Mouse (Mus musculus): ENCODE data around the gene Taar2. TPM values are rescaled to one million over a fixed set of nuclear protein-coding genes. Genes with fewer than 3 reads are reported as not detected.
A peak's percentile ranks its signal among the peaks of the same experiment; 100 is the strongest.

Gene Taar2
- polyA plus RNA-seq, 1 experiment from 2014 or later = not detected

DNA sequence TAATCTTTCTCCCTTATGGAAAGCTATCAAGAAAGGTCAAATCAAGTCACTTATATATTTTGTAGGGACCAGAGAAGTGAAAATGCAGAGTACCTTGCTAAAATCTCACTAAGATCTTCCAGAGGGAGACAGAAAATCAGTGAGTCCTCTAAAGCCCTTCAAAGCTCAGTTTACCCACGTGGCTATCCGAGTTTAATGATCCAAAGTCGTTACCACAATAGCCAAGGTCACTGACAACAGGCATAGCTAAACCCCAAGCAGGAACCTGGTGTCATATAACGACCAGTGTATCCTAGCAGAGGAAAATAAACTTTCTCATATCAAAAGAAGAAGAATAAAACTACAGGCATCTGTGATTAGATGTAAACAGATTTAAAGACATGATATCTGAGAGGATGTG lies 759 bp upstream of the Taar2 start:
- H3K4me3 ChIP-seq (replicated peaks; ENCODE audit: low read length) = no peak overlapping the region
- ATAC-seq = no peak
- H3K4me2 ChIP-seq (ENCODE audit: low read length) = no peak overlapping the region
- no peaks in the 10 kb centered on the region for H3K27me3 ChIP-seq (replicated peaks; ENCODE audit: control insufficient read depth, insufficient read depth, low read length)
- no peak overlapping the region for H3K27ac ChIP-seq (ENCODE audit: low read length)
- no peak overlapping the region for H3K9ac ChIP-seq (replicated peaks; ENCODE audit: low read depth, low read length)
- no peaks in the 10 kb centered on the region for H3K36me3 ChIP-seq (ENCODE audit: control insufficient read depth, insufficient read depth)
- no peaks in the 10 kb centered on the region for H3K9me3 ChIP-seq (ENCODE audit: control insufficient read depth, low read length)
- no peaks in the 10 kb centered on the region for H3K4me1 ChIP-seq (replicated peaks; ENCODE audit: control insufficient read depth, insufficient read depth, low read length)
- WGBS = 37% methylated on average over 4 of the region's 4 CpGs

DNA sequence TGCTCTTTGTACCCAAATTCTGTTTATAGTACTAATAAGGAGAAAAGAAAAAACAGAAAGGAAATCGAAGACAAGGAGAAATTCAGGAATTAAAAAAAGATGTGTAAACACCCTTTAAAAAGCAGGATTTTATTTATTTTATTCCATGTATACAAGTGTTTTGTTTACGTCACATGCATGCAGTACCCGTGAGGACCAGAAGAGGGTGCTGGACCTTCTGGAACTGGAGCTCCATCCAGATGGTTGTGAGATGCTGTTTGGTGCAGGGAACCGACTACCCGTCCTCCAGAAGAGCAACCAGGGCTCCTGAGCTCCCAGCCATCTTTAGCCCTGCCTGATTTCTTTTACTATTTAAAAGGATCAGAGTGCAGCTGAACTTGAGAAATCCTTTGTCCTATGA lies 4.1 kb downstream of the Taar2 start:
- WGBS = 76% methylated on average over 5 of the region's 5 CpGs
- Histone ChIP-seq H3K9me3 (ENCODE audit: control insufficient read depth, low read length) (no peaks in the 10 kb centered on the region), H3K4me2 (ENCODE audit: low read length) (no peak overlapping the region), H3K4me3 (replicated peaks; ENCODE audit: low read length) (no peak overlapping the region), H3K9ac (replicated peaks; ENCODE audit: low read depth, low read length) (no peak overlapping the region), H3K4me1 (replicated peaks; ENCODE audit: control insufficient read depth, insufficient read depth, low read length) (no peaks in the 10 kb centered on the region), H3K36me3 (ENCODE audit: control insufficient read depth, insufficient read depth) (no peaks in the 10 kb centered on the region), H3K27me3 (replicated peaks; ENCODE audit: control insufficient read depth, insufficient read depth, low read length) (no peaks in the 10 kb centered on the region), H3K27ac (ENCODE audit: low read length) (no peak overlapping the region)
- ATAC-seq = no peak

DNA sequence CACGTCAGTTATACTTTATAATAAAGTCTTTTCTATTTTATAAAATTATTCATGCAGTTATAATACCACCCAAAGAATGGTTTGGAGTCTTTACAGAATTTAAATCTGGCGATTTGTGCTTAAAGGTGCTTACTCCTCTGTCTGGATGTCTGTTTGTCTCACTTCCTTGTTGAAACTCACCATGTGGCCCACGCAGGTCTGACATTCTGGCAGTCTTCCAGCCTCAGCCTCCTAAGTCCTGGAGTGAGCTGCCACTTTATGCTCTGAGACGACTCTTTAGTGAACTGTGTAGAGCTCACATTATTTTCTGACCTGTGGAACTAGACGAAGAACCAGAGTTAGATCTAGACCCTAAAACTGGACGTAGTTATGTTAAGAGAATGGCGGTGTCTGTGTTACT lies 9.7 kb downstream of the Taar2 start:
- Histone ChIP-seq H3K4me2 (ENCODE audit: low read length) (no peak overlapping the region), H3K36me3 (ENCODE audit: control insufficient read depth, insufficient read depth) (no peaks in the 10 kb centered on the region), H3K4me3 (replicated peaks; ENCODE audit: low read length) (no peak overlapping the region), H3K9ac (replicated peaks; ENCODE audit: low read depth, low read length) (no peak overlapping the region), H3K9me3 (ENCODE audit: control insufficient read depth, low read length) (no peaks in the 10 kb centered on the region), H3K4me1 (replicated peaks; ENCODE audit: control insufficient read depth, insufficient read depth, low read length) (no peaks in the 10 kb centered on the region), H3K27ac (ENCODE audit: low read length) (no peak overlapping the region), H3K27me3 (replicated peaks; ENCODE audit: control insufficient read depth, insufficient read depth, low read length) (no peaks in the 10 kb centered on the region)
- ATAC-seq = no peak
- 51% methylated on average over 7 of the region's 7 CpGs for WGBS

DNA sequence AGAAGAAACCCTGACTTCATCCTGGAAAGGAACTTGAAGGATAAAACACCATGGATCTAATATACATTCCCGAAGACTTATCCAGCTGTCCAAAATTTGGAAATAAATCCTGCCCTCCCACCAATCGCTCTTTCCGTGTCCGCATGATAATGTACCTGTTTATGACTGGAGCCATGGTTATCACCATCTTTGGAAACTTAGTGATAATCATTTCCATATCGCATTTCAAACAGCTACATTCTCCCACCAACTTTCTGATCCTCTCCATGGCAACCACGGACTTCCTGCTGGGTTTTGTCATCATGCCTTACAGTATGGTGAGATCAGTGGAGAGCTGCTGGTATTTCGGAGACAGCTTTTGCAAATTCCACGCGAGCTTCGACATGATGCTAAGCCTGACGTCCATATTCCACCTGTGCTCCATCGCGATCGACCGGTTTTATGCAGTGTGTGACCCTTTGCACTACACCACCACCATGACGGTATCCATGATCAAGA lies 11.2 kb downstream of the Taar2 start, which contains the start of gene Taar3:
Gene Taar3, plus strand, starts transcription at position 51 of the 498 bp plus-strand sequence.
- no peaks in the 10 kb centered on the region for H3K36me3 ChIP-seq (ENCODE audit: control insufficient read depth, insufficient read depth)
- H3K4me3 ChIP-seq (replicated peaks; ENCODE audit: low read length) = no peak within 1 kb of the TSS
- 87% methylated on average over 16 of the region's 16 CpGs for WGBS
- H3K27ac ChIP-seq (ENCODE audit: low read length) = no peak within 1 kb of the TSS
- H3K9ac ChIP-seq (replicated peaks; ENCODE audit: low read depth, low read length) = no peak within 1 kb of the TSS
- H3K4me2 ChIP-seq (ENCODE audit: low read length) = no peak within 1 kb of the TSS
- ATAC-seq = 0 out of 2 replicates have a peak, but pooled peaks have one; percentile 20
- H3K4me1 ChIP-seq (replicated peaks; ENCODE audit: control insufficient read depth, insufficient read depth, low read length) = no peaks in the 10 kb centered on the region
- H3K27me3 ChIP-seq (replicated peaks; ENCODE audit: control insufficient read depth, insufficient read depth, low read length) = no peaks in the 10 kb centered on the region
- no peaks in the 10 kb centered on the region for H3K9me3 ChIP-seq (ENCODE audit: control insufficient read depth, low read length)

DNA sequence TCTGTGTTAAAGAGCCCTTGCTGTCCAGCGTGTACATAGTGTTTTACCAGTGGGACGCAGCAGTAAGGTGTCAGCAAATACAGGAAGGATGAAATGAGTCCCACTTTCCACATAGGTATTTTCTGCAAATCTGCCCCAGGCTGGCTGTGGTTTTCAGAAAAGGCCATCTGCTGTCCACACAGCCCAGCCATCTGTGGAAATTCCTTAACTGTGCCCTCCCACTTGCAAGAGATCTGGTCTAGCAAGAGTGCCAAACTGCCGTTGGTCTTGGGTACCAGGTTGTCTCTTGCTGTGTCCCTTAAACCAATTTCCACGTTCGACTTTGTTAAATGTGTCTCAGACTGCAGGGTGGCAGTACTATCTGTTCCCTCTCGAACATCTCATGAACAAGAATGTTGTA lies 13.3 kb downstream of the Taar2 start:
- no peak for ATAC-seq
- H3K9me3 ChIP-seq (ENCODE audit: control insufficient read depth, low read length) = no peaks in the 10 kb centered on the region
- no peak overlapping the region for H3K4me3 ChIP-seq (replicated peaks; ENCODE audit: low read length)
- no peak overlapping the region for H3K4me2 ChIP-seq (ENCODE audit: low read length)
- H3K27ac ChIP-seq (ENCODE audit: low read length) = no peak overlapping the region
- no peak overlapping the region for H3K9ac ChIP-seq (replicated peaks; ENCODE audit: low read depth, low read length)
- WGBS = 87% methylated on average over 6 of the region's 6 CpGs
- no peaks in the 10 kb centered on the region for H3K36me3 ChIP-seq (ENCODE audit: control insufficient read depth, insufficient read depth)
- no peaks in the 10 kb centered on the region for H3K27me3 ChIP-seq (replicated peaks; ENCODE audit: control insufficient read depth, insufficient read depth, low read length)
- no peaks in the 10 kb centered on the region for H3K4me1 ChIP-seq (replicated peaks; ENCODE audit: control insufficient read depth, insufficient read depth, low read length)

DNA sequence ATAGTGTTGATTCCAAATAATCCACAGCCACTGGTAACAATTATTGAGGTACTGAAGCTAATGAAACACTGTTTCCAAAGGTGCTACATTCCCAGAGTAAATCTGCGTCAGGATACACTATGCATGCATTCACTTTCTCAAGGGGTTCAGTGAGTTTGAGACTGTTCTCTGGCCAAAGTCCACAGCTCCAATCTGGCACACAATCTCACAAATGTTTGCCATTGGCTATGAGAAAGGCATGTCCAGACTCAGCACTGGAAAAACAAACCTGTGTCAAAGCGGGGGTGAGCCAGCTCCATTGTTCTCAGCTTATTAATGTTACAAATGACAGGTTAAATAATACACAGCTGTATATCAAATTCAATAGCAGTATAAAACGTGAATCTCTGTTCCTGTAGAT lies 20.7 kb downstream of the Taar2 start:
- no peaks in the 10 kb centered on the region for H3K9me3 ChIP-seq (ENCODE audit: control insufficient read depth, low read length)
- 66% methylated on average over 3 of the region's 3 CpGs for WGBS
- H3K27me3 ChIP-seq (replicated peaks; ENCODE audit: control insufficient read depth, insufficient read depth, low read length) = no peaks in the 10 kb centered on the region
- no peaks in the 10 kb centered on the region for H3K4me1 ChIP-seq (replicated peaks; ENCODE audit: control insufficient read depth, insufficient read depth, low read length)
- no peak overlapping the region for H3K9ac ChIP-seq (replicated peaks; ENCODE audit: low read depth, low read length)
- no peak overlapping the region for H3K27ac ChIP-seq (ENCODE audit: low read length)
- no peak for ATAC-seq
- no peaks in the 10 kb centered on the region for H3K36me3 ChIP-seq (ENCODE audit: control insufficient read depth, insufficient read depth)
- H3K4me3 ChIP-seq (replicated peaks; ENCODE audit: low read length) = no peak overlapping the region
- H3K4me2 ChIP-seq (ENCODE audit: low read length) = no peak overlapping the region

DNA sequence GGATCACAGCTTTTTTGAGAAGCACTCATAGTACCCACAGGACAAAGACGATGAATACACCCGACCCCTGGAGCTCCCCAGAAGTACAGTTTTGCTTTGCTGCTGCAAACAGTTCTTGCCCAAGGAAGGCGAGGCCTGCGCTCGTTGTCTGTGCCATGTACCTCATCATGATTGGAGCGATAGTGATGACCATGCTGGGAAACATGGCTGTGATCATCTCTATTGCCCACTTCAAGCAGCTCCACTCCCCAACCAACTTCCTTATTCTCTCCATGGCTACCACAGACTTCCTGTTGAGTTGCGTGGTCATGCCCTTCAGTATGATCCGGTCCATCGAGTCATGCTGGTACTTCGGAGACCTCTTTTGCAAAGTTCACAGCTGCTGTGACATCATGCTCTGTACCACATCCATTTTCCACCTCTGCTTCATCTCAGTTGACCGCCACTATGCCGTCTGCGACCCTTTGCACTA lies 22.1 kb downstream of the Taar2 start, which contains the start of gene Taar4:
Gene Taar4, plus strand, starts transcription at position 51 of the 472 bp plus-strand sequence.
- Histone ChIP-seq H3K36me3 (ENCODE audit: control insufficient read depth, insufficient read depth) (no peaks in the 10 kb centered on the region), H3K9me3 (ENCODE audit: control insufficient read depth, low read length) (no peaks in the 10 kb centered on the region), H3K9ac (replicated peaks; ENCODE audit: low read depth, low read length) (no peak within 1 kb of the TSS), H3K4me3 (replicated peaks; ENCODE audit: low read length) (no peak within 1 kb of the TSS), H3K4me1 (replicated peaks; ENCODE audit: control insufficient read depth, insufficient read depth, low read length) (no peaks in the 10 kb centered on the region), H3K27ac (ENCODE audit: low read length) (no peak within 1 kb of the TSS), H3K4me2 (ENCODE audit: low read length) (no peak within 1 kb of the TSS), H3K27me3 (replicated peaks; ENCODE audit: control insufficient read depth, insufficient read depth, low read length) (no peaks in the 10 kb centered on the region)
- WGBS = 98% methylated on average over 13 of the region's 13 CpGs
- ATAC-seq = no peak

DNA sequence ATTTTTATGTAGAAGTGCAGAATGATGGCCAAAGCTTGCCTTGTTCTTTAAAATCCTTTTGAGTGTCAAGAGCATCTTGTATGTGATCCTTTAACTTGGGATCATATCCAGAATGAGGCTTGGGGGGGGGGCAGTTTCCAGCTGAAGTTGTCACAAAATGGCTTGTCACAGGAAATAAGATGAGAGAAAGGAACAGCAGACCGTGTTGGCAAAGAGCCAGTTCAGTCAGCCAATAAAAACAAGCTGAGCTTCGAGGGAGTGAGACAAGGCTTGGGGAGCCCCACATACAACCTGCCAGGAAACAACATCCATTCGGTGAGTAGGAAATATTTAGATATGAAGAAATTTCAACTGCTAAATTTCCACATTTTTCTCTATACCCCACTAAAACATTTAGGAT lies 25.1 kb downstream of the Taar2 start:
- Histone ChIP-seq H3K9ac (replicated peaks; ENCODE audit: low read depth, low read length) (no peak overlapping the region), H3K27me3 (replicated peaks; ENCODE audit: control insufficient read depth, insufficient read depth, low read length) (no peaks in the 10 kb centered on the region), H3K27ac (ENCODE audit: low read length) (no peak overlapping the region), H3K4me3 (replicated peaks; ENCODE audit: low read length) (no peak overlapping the region), H3K4me1 (replicated peaks; ENCODE audit: control insufficient read depth, insufficient read depth, low read length) (no peaks in the 10 kb centered on the region), H3K36me3 (ENCODE audit: control insufficient read depth, insufficient read depth) (no peaks in the 10 kb centered on the region), H3K9me3 (ENCODE audit: control insufficient read depth, low read length) (no peaks in the 10 kb centered on the region), H3K4me2 (ENCODE audit: low read length) (no peak overlapping the region)
- ATAC-seq = peak; percentile 57; the same call in 1 of the 2 replicates
- 37% methylated on average over 3 of the region's 3 CpGs for WGBS

DNA sequence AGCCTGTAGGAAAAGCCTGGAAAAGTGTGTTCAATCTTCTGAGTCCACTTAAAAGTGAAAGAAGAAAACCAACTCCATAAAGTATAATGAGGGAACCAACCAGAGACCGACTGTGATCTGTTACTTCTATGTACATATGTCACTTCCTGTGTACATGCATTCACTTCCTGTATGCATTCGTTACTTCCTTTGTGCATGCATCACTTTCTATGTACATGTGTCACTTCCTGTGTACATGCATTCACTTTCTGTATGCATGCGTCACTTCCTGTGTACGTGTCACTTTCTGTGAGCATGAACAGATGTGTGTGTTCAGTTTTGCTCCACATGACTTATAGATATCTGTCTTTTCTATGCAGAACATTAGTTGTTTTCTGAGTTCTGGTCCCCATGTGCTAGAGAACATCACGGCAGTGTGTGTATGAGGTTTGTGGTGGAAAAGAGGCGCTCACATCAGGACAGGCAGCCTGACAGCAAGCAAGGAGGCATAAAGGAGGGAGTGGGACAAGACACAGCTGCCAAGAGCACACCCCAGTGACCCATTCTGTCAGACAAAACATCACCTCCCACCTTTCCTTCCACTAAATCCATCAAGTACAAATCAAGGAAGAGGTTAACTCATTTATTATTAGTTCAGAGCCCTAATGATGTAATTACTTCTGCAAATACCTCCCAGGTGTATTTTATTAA lies 26.7 kb downstream of the Taar2 start:
- no peak overlapping the region for H3K9ac ChIP-seq (replicated peaks; ENCODE audit: low read depth, low read length)
- no peaks in the 10 kb centered on the region for H3K4me1 ChIP-seq (replicated peaks; ENCODE audit: control insufficient read depth, insufficient read depth, low read length)
- H3K9me3 ChIP-seq (ENCODE audit: control insufficient read depth, low read length) = no peaks in the 10 kb centered on the region
- no peak overlapping the region for H3K4me3 ChIP-seq (replicated peaks; ENCODE audit: low read length)
- 90% methylated on average over 6 of the region's 6 CpGs for WGBS
- no peak overlapping the region for H3K27ac ChIP-seq (ENCODE audit: low read length)
- no peak overlapping the region for H3K4me2 ChIP-seq (ENCODE audit: low read length)
- no peaks in the 10 kb centered on the region for H3K27me3 ChIP-seq (replicated peaks; ENCODE audit: control insufficient read depth, insufficient read depth, low read length)
- ATAC-seq = no peak
- no peaks in the 10 kb centered on the region for H3K36me3 ChIP-seq (ENCODE audit: control insufficient read depth, insufficient read depth)

All from forebrain, embryonic 16.5 days (tissue).